Mouse (Mus musculus) kidney, adult 2 months (tissue): ENCODE measurements around the gene Bpifa6.

Experiments
- CTCF ChIP-seq: fragments of 200-500 bp; conservative IDR thresholded peaks from 2 replicates; pipeline ENCODE4 v1.5.1; 2011; ENCODE audit warnings: low read depth, mild to moderate bottlenecking, control low read depth, low read length, moderate library complexity, mixed read lengths; ENCODE audit not compliant: insufficient read depth, insufficient read length
- POLR2A ChIP-seq: fragments of 200-500 bp; IDR thresholded peaks from one replicate; pipeline ENCODE4 v1.6.1; 2011; ENCODE audit warnings: low read depth, low read length, control low read depth

DNA sequence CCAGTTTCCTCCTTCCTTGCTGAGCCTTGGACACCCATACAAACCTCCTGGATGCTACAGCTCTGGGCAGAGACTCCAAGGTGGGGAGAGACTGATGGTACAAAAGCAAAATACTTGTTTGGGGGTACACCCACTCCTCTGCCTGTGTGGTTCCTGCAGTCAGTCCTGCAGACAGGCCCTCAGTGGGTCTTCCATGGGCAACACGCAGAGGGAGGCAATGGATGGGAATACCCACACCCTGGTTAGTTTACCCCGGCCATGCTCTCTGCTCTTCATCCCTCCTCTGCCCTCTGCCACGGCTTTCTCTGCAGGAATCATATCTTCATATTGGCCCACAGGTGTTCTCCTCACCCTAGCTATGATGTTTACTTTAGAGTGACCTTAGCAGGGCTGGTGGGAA lies 25.8 kb downstream of the Bpifa6 start:
- TF ChIP-seq CTCF = no peak
- no peak for TF ChIP-seq POLR2A
